Mouse (Mus musculus) heart, embryonic 10.5 days (tissue): ENCODE measurements around the gene Trim28. TPM values are rescaled to one million over a fixed set of nuclear protein-coding genes. Genes with fewer than 3 reads are reported as not detected.

ENCODE experiments used
- DNase-seq: peaks from one replicate; pipeline ENCODE4 v3.0.0-alpha.2; 2017; ENCODE audit warnings: low spot score
- H3K27ac ChIP-seq: fragments of 300-500 bp; sonication (generic); 2 replicates; pipeline ENCODE4 v1.5.1; 2016; ENCODE audit warnings: mild to moderate bottlenecking
- H3K27me3 ChIP-seq: fragments of 300-500 bp; sonication (generic); 2 replicates; pipeline ENCODE4 v1.6.1; 2016; ENCODE audit warnings: mild to moderate bottlenecking; ENCODE audit not compliant: poor library complexity, insufficient read depth, severe bottlenecking
- H3K36me3 ChIP-seq: fragments of 300-500 bp; sonication (generic); 2 replicates; pipeline ENCODE4 v1.6.1; 2016; ENCODE audit warnings: mild to moderate bottlenecking, moderate library complexity
- H3K4me1 ChIP-seq: fragments of 300-500 bp; sonication (generic); 2 replicates; pipeline ENCODE4 v1.6.1; 2016; ENCODE audit warnings: mild to moderate bottlenecking
- H3K4me3 ChIP-seq: fragments of 300-500 bp; sonication (generic); 2 replicates; pipeline ENCODE4 v1.5.1; 2016; ENCODE audit warnings: mild to moderate bottlenecking, moderate library complexity
- H3K9me3 ChIP-seq: fragments of 300-500 bp; sonication (generic); 2 replicates; pipeline ENCODE4 v1.6.1; 2016; ENCODE audit warnings: mild to moderate bottlenecking, moderate library complexity
- WGBS: fragments of 180-500 bp; shearing (Covaris S2); methylation state at CpG from one replicate; pipeline ENCODE4 v1.1.7; 2016; 5-methylcytosine and 5-hydroxymethylcytosine counted together
- polyA plus RNA-seq: library from polyadenylated mRNA; unstranded; fragments of >200 nt; fragmentation: Nextera tagmentation; extraction: Ambion mirVana; gene quantifications from 2 replicates; pipeline ENCODE4 v1.2.1, GENCODE M21; 2016

Trim28 gene
- 219 and 367 TPM in 2 replicates for polyA plus RNA-seq

DNA sequence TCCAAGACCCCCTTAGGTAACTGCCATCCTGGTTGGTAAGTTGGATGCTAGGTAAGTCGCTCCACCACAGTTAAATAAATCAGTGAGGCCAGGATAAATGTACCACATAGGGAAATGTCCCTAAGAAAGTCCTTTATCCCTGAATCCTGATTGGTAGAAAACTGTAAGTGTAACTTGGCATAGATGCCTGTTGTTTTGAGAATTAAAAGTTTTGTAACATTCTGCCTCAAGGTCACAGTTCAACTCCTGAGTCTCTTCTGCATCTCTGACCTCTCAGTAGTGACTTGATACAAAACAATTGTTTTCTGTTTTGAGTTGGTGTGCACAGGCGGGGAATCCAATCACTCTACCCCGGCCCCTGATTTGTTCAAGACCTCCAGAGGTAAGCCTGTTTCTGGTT, at the start of gene Trim28:
Gene Trim28 (plus strand): TSS at position 264 of the 400 bp plus-strand sequence.
- Histone ChIP-seq H3K4me1 (no peaks in the 10 kb centered on the region), H3K27ac (no peak within 1 kb of the TSS), H3K36me3 (no peaks in the 10 kb centered on the region), H3K4me3 (no peak within 1 kb of the TSS), H3K27me3 (no peaks in the 10 kb centered on the region), H3K9me3 (no peaks in the 10 kb centered on the region)
- DNase-seq, result no peak
- whole genome bisulfite sequencing, result 77% methylated on average over 3 of the region's 3 CpGs

DNA sequence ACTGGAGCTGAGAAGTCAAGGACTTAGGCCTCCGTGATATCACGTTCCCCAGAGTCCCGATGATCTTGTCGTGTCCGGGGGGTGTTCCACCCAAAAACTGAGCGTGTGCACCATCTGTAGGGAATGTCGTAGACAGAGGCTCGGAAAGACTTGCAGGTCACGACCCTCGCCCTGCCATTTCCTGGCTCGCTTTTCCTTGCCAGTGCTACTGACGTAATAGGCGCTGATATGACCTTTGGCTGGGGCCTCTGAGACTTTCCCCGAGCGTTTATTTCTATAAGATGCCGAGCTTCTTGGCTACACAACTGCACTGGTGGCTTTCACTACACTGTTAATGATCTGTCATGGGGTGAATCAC, 49.1 kb upstream of the Trim28 start:
- Histone ChIP-seq H3K27me3 (no peaks in the 10 kb centered on the region), H3K9me3 (no peaks in the 10 kb centered on the region), H3K4me3 (peak overlapping the region; percentile 67), H3K36me3 (no peaks in the 10 kb centered on the region), H3K27ac (peak overlapping the region; percentile 91), H3K4me1 (peaks cover 6% of the 10 kb centered on the region)
- WGBS, result 10% methylated on average over 16 of the region's 16 CpGs
- no peak for DNase-seq

DNA sequence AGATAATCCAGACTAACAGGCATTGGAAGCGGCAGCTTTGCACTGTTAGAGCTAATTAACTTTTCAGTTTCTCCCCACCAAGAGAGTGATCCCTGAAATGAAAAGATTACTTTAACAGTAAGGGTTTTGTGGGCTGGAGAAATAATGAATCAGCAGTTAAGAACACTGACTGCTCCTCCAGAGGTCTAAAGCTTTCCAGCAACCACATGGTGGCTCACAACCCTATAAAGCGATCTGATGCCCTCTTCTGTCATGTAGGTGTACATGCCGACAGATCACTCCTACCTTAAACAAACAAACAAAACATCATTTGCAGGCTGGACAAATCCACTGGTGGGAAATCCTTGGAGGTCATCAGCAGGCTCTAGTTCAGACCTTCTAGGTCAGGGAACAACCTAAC, 44.0 kb upstream of the Trim28 start:
- H3K36me3 ChIP-seq, result no peaks in the 10 kb centered on the region
- no peak overlapping the region for H3K4me3 ChIP-seq
- WGBS, result 46% methylated on average over 3 of the region's 3 CpGs
- H3K9me3 ChIP-seq, result no peaks in the 10 kb centered on the region
- no peak overlapping the region for H3K27ac ChIP-seq
- no peaks in the 10 kb centered on the region for H3K27me3 ChIP-seq
- H3K4me1 ChIP-seq, result peaks cover 5% of the 10 kb centered on the region
- no peak for DNase-seq

DNA sequence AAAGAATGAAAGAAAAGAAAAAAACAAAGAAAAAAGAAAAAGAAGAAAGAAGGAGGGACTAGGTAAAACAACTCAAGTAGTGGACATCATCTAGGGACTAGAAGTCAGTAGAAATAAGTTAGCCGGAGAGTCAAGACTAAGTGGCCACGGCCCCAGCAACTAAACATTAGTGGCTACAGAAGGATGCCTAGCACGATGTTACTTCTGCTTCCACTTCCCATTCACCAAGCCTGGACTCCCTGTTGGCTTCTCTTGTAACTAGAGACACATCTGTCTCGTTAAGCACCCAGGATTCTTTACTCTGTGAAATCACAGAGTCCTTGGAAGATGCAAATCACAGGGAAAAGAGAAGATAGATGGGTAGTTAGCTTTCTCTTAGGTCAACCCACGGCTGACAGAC, 41.4 kb upstream of the Trim28 start:
- H3K4me1 ChIP-seq, result no peaks in the 10 kb centered on the region
- no peaks in the 10 kb centered on the region for H3K36me3 ChIP-seq
- no peaks in the 10 kb centered on the region for H3K9me3 ChIP-seq
- H3K27me3 ChIP-seq, result no peaks in the 10 kb centered on the region
- H3K27ac ChIP-seq, result no peak overlapping the region
- WGBS, result 70% methylated on average over 5 of the region's 5 CpGs
- no peak for DNase-seq
- H3K4me3 ChIP-seq, result no peak overlapping the region

- Histone ChIP-seq H3K27me3 (no peaks in the 10 kb centered on the region), H3K27ac (no peak overlapping the region), H3K9me3 (no peaks in the 10 kb centered on the region), H3K4me1 (no peaks in the 10 kb centered on the region), H3K36me3 (no peaks in the 10 kb centered on the region), H3K4me3 (no peak overlapping the region)
- no peak for DNase-seq
- WGBS, result 84% methylated on average over 4 of the region's 4 CpGs
Observed at GRCm38 (mm10) chr7:12958948-12959347, 40.0 kb upstream of the Trim28 start.

GRCm38 (mm10) chr7:12959718-12960117, 39.2 kb upstream of the Trim28 start:
- H3K4me3 ChIP-seq, result no peak overlapping the region
- peaks cover 1% of the 10 kb centered on the region; the same call in 1 of the 2 replicates for H3K4me1 ChIP-seq
- H3K9me3 ChIP-seq, result no peaks in the 10 kb centered on the region
- WGBS, result 27% methylated on average over 4 of the region's 4 CpGs
- H3K36me3 ChIP-seq, result no peaks in the 10 kb centered on the region
- H3K27me3 ChIP-seq, result no peaks in the 10 kb centered on the region
- no peak for DNase-seq
- H3K27ac ChIP-seq, result no peak overlapping the region

DNA sequence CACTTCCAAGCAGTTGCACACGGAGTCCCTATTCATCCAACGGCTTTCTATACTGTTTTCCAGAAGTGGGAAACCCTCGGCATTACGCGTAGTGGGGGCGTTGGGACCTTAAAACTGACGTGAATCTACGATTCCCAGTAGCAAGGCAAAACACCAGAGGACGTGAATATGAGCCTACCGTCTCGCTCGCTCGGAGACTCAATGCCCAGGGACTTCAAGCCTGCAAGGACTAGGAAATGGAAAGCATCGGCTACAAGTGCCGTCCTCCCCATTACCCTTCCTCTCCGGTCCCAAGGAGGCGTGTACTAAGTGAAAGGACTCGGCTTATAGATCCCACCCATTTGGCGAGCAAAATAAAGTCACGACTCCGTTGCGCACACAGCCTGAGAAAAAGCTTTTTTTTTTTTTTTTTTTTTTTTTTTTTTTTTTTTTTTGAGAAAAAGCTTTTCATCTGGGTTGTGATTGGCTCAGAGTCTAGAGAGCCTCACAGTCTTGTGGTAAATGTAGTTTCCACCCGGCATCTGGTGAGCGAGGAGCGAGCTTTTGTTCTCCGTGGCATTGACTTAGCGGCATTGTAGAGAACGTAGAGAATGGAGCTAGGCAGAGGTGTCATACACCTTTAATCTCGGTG, 37.3 kb upstream of the Trim28 start:
- Histone ChIP-seq H3K27ac (peak overlapping the region; percentile 88), H3K36me3 (no peaks in the 10 kb centered on the region), H3K4me1 (peaks cover 10% of the 10 kb centered on the region), H3K9me3 (no peaks in the 10 kb centered on the region), H3K4me3 (peak overlapping the region; percentile 61), H3K27me3 (no peaks in the 10 kb centered on the region)
- DNase-seq, result peak; percentile 83
- WGBS, result 4% methylated on average over 29 of the region's 29 CpGs

GRCm38 (mm10) chr7:12965678-12966091, 33.2 kb upstream of the Trim28 start, which contains the start of gene Zfp324:
Zfp324 (plus strand) TSS chr7:12965838.
- Histone ChIP-seq H3K9me3 (no peaks in the 10 kb centered on the region), H3K27ac (peak within 1 kb of the TSS; percentile 94), H3K4me1 (peaks cover 19% of the 10 kb centered on the region), H3K27me3 (no peaks in the 10 kb centered on the region), H3K4me3 (peak within 1 kb of the TSS; percentile 82), H3K36me3 (peaks cover 21% of the 10 kb centered on the region)
- 0% methylated on average over 23 of the region's 23 CpGs for WGBS
- DNase-seq, result peak; percentile 96

DNA sequence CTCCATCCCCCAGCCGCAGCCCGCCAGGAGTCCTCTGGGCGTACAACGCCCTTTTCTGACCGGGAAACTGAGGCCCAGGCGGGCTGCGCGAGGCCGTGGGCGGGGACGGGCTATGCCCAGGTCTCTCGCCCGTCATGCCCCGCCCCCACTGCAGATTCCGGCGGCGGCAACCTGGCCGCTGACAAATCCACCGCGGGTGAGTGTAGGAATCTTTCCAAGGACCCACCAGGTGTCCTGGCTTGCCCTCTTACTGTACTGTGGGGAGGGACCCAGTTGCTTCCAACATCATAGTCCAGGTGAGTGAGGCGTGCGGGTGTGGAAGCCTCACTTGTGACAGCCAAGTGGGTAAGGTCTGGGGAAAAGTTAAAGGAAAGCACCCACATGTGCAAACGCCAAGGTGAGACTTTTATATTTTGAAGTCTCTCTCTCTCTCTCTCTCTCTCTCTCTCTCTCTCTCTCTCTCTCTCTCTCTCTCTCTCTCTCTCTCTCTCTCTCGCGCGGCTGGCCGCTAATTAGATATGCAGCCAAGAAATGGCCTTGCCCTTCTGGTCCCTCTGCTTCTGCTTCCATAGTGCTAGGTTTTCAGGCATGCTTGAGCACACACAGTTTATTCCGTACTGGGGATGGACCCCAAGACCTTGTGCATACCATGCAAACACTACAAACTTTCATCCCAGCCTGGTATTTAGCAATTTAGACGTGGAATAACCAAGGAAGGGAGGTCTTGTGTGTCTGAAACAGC, 32.6 kb upstream of the Trim28 start:
- WGBS, result under 1% methylated on average over 29 of the region's 29 CpGs
- no peak for DNase-seq

GRCm38 (mm10) chr7:12970906-12971305, 28.0 kb upstream of the Trim28 start:
- H3K4me1 ChIP-seq, result peaks cover 11% of the 10 kb centered on the region; the same call in 1 of the 2 replicates

More for the DNA sequence above, 32.6 kb upstream of the Trim28 start:
- no peaks in the 10 kb centered on the region for H3K27me3 ChIP-seq
- H3K4me3 ChIP-seq, result peak overlapping the region; percentile 82
- H3K4me1 ChIP-seq, result peaks cover 19% of the 10 kb centered on the region
- H3K36me3 ChIP-seq, result peaks cover 27% of the 10 kb centered on the region
- H3K9me3 ChIP-seq, result no peaks in the 10 kb centered on the region
- peak overlapping the region; percentile 94 for H3K27ac ChIP-seq

DNA sequence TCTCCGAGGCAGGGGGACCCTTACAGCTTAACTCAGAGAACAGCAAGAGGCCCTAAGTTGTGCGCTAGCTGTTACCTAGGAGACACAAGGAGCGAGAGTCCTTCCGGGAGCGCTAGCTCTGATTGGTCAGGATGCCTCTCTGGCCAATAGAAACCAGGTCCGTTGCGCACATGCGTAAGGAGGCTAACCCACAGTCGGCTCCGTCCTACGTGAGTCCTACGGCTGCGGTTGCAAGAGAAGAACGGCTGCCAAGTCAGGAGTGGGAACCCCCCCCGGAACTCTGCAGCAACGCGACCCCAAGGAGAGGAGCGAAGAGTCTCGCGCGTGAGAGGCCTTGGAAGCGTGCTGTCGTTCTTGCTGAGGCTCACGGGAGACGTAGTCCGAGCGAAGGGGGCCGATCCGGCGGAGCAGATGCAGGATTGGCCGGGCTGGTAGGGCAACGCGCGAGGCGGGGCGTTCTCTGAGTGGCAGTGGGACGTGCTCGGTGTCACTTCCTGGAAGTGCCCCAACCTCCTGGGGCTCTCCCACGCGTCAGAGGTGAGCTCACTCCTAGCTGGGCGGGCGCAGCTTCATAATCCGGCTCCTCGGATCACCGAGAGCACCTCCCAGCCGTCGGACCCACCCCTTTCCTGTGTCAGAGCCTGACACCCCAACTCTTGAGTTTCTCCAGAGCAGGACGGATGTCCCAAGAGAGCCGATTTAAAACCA, 21.1 kb upstream of the Trim28 start, which contains the start of gene Zfp446:
Gene Zfp446 (plus strand): TSS at position 167 of the 708 bp plus-strand sequence.
- DNase-seq, result peak; percentile 100
- Histone ChIP-seq H3K27me3 (no peaks in the 10 kb centered on the region), H3K4me3 (peak within 1 kb of the TSS; percentile 72), H3K9me3 (no peaks in the 10 kb centered on the region), H3K27ac (peak within 1 kb of the TSS; percentile 92), H3K36me3 (peaks cover 7% of the 10 kb centered on the region), H3K4me1 (peaks cover 23% of the 10 kb centered on the region)
- under 1% methylated on average over 49 of the region's 49 CpGs for WGBS

More at GRCm38 (mm10) chr7:12970906-12971305, 28.0 kb upstream of the Trim28 start:
- no peak overlapping the region for H3K27ac ChIP-seq
- WGBS, result 91% methylated on average over 25 of the region's 25 CpGs
- H3K9me3 ChIP-seq, result no peaks in the 10 kb centered on the region
- H3K36me3 ChIP-seq, result peaks cover 42% of the 10 kb centered on the region
- DNase-seq, result no peak
- H3K4me3 ChIP-seq, result no peak overlapping the region
- H3K27me3 ChIP-seq, result no peaks in the 10 kb centered on the region

DNA sequence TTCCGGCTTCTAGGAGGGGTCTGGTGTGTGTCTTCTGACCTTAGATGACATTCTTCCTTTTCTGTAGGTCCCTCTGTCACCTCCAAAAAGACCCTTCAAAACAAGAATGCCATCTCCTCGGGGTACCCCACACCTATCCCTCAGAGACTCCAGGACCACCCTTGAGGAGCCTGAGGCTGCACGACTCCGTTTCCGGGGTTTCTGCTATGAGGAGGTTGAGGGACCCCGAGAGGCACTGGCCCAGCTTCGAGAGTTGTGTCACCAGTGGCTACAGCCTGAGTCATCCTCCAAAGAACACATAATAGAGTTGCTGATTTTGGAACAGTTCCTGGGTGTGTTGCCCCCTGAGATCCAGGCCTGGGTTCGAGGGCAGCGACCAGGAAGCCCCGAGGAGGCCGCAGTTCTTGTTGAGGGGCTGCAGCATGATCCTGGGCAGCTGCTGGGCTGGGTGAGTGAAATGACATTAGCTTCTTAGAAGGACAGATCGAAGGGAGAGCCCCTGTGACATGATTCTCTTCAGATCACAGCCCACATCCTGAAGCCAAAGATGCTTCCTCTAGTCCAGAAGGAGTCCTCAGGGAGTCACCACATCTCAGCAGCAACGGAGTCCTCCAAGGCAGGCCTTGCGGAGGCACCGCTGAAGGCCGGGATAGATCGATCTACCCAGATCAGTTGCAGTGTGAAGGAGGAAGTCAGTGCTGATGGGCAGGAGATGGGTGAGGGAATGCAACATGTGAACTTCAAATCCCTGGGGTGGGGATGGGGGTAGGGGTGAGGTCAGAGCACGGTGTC, 19.8 kb upstream of the Trim28 start:
- Histone ChIP-seq H3K4me1 (peaks cover 23% of the 10 kb centered on the region), H3K36me3 (peaks cover 8% of the 10 kb centered on the region), H3K27ac (peak overlapping the region; percentile 92), H3K9me3 (no peaks in the 10 kb centered on the region), H3K27me3 (no peaks in the 10 kb centered on the region), H3K4me3 (peak overlapping the region; percentile 72)
- WGBS, result 81% methylated on average over 18 of the region's 18 CpGs
- no peak for DNase-seq
